Mouse (Mus musculus) mouse embryonic stem cell (cell line): ENCODE results near the gene Lgi4.

Source experiments
- in situ Hi-C, 2 experiments: fragments of 300-500 bp; cut with MboI; formaldehyde crosslinking; loops; 1 replicate in 1 of 2; 3 replicates in 1 of 2; pipeline ENCODE4 v1.14.3; 2019 to 2020; ENCODE audit warnings: low sequenced_read_pairs in 2 of 2, low pct_unique_long_range_greater_than_20kb in 1 of 2, mixed read lengths in 1 of 2; ENCODE audit not compliant: unreplicated experiment in 1 of 2

Lgi4 gene

GRCm38 (mm10) chr7:31059108-31059507 lies at the start of gene Lgi4:
Lgi4 (plus strand) TSS chr7:31059342.
- in situ Hi-C loops: no loop called here

DNA sequence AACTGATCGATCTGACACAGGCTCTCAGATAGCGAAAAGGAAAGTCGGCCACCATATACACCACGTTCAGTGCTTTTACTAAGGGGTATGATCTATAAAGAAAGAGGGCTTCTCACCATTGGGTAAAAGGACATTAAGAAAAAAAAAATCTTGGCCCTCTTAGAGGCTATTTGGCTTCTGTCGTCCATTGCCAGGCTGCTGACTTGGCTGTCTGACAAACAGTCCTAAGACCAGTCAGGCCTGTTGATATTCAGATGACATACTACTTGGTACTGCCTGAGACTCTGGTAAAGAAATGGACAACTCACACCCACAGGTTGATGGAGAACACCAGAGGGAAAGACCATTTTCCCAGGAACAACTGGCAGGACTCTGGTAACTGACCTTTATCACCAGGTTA lies 46.2 kb upstream of the Lgi4 start:
- in situ Hi-C loops: no loop called here

GRCm38 (mm10) chr7:31017104-31017901 lies 41.8 kb upstream of the Lgi4 start:
- in situ Hi-C loops: no loop called here

- in situ Hi-C loops: no loop called here
Measured at GRCm38 (mm10) chr7:31028609-31029008, 30.5 kb upstream of the Lgi4 start.

DNA sequence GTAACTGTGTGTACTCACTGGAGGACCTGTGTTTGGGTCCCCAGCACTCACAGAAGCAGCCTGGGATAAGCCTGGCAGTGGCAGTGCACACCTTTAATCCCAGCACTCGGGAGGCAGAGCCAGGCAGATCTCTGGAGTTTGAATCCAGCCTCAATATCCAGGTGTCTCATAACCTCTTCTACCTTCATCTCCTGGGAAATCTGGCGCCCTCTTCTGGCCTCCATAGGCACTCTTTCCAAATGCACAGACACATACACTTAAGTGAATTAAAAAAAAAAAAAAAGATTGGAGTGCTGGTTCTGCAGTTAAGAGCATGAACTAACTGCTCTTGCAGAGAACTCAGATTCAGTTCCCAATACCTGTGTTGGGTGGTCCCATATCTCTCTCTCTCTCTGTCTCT lies 28.4 kb upstream of the Lgi4 start:
- in situ Hi-C loops: no loop called here

GRCm38 (mm10) chr7:31031731-31032130 lies 27.4 kb upstream of the Lgi4 start:
- in situ Hi-C loops: no loop called here

- in situ Hi-C loops: no loop called here
Measured at GRCm38 (mm10) chr7:31033409-31034165, 25.6 kb upstream of the Lgi4 start.

DNA sequence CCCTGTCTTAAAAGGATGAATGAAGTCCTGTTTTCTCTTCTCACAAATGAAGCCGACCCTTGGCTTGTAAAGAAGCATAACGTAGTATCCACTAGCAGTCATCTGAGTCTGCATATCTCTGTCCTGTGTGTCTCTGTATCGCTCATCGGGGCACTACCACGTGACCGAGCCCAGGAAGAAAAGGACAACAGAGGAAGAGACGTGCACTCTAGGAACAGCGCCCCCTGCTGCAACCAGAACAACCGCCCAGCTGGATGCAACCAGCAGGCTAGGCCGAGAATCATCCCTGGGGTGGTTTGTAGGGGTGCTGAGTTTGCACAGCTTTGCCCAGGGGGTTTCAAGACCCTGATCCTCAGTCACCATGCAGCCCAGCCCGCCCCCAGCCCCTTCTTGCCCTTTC lies 24.4 kb upstream of the Lgi4 start:
- in situ Hi-C loops: no loop called here

- in situ Hi-C loops: no loop called here
Measured at GRCm38 (mm10) chr7:31035291-31035690, 23.9 kb upstream of the Lgi4 start.

GRCm38 (mm10) chr7:31036917-31037316 lies 22.2 kb upstream of the Lgi4 start:
- in situ Hi-C loops: no loop called here

- in situ Hi-C loops: no loop called here
Measured at GRCm38 (mm10) chr7:31037675-31038074, 21.5 kb upstream of the Lgi4 start.

GRCm38 (mm10) chr7:31039011-31039410 lies 20.1 kb upstream of the Lgi4 start:
- in situ Hi-C loops: no loop called here

DNA sequence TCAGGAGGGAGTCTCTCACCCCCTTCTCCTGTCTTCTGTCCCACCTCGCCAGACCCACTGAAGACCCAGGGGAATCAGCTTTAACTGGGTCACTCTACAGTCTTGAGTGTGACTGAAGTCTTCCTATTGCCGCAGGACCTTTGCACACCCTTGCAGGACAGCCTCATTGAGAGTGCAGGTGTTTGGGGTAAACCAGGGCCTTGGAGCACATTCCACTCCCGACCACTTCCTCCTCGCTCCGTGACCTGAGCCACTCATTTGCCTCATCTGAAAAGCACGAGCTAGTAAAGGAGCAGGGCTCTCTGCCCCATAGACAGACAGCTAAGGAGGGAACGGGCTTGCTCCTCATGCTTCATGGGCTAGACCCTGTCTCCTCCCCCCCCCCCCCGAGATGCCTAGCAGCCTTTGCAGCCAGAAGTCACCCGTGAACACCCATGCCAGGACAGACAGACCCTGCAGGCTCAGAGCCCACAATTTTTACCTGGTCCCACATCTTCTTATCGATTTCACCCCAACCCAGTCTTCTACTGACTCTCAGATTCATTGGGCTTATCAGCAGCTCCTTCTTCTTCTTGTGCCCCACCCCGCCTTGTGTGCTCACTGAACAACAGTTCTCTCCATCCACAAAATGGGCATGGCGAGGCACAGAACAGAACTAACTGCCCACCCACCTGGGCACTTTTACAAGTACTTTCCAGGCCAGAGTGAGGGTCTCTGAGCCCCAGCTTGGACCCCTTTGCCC lies 18.7 kb upstream of the Lgi4 start:
- in situ Hi-C loops: loop anchor here in 1 of 2 experiments (5.0 kb wide), 1 partner anchor 33 kb away; no protein-coding TSS in a partner anchor

- in situ Hi-C loops: loop anchor here in 1 of 2 experiments (5.0 kb wide), 1 partner anchor 34 kb away; no protein-coding TSS in a partner anchor
Measured at GRCm38 (mm10) chr7:31041023-31041407, 18.1 kb upstream of the Lgi4 start.

- in situ Hi-C loops: loop anchor here in 1 of 2 experiments (5.0 kb wide), 1 partner anchor 34 kb away; no protein-coding TSS in a partner anchor
Measured at GRCm38 (mm10) chr7:31041662-31042315, 17.4 kb upstream of the Lgi4 start.

DNA sequence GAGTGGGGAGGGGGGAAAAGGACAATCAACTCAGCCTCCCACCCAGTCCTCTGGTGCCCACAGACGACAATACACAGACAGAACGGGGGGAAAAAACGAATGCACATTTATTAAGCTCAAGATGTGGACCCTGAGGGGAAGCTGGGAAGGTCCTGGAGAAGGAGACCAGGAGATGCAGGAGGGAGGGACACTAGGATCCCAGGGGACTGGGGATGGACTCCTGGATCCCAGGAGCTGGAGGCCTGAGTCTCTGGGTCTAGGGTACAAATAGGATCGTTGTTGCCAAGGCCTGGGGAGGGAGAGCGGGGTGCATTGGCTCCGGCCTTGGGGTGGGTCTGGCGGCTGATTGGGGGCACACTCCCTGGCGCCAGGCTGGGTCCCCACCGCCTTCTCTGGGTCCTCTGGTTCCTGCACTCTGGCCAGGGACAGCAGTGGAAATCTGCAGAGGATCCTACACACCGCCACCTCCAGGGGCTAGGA lies 16.7 kb upstream of the Lgi4 start, which contains the start of gene Fxyd5:
TSS of gene Fxyd5 (minus strand) at position 51 of the 480 bp plus-strand sequence.
- in situ Hi-C loops: loop anchor here in 1 of 2 experiments (5.0 kb wide), 1 partner anchor 35 kb away; no protein-coding TSS in a partner anchor

- in situ Hi-C loops: no loop called here
Measured at GRCm38 (mm10) chr7:31049135-31049845, 9.9 kb upstream of the Lgi4 start.
